Mouse (Mus musculus): ENCODE results near the gene 4933427D14Rik.

DNA sequence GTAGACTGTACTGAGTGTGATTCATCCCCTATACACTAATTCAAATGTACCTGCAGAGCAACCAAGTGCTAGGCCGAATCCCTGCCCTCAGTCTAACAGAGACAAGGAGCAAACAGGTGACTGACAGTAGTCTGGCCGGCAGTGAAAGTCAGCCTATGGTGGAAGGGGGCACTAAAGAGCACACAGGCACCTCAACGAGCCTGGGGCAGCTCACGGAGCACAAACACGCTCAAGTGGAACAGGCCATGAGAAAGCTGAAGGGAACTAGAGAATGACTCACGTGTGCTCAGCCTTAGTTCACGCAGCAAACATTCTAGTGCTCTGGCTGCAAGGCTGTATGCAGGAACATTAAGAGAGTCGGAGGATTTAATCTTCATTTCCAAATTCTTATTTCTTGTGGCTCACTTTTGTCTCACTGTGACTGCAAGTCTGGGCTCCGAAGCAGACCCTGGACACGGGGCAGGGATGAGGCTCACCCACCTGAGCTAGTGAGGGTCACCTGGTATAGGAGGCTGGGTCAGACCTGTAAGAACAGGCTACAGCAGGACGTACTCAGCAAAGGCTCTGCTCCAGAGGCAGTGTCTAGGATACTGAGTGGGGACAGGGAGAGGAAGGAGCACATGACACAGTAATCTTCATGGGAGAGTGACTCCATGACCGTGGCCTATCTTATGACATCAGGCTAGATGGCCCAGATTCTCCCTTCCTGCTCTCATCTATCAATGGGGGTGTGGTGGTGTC lies 54.0 kb downstream of the 4933427D14Rik start:
- TF ChIP-seq CTCF (IDR thresholded peaks at IDR 0.05; ENCODE audit: low read depth, low read length) (no peak), GATA1 (IDR thresholded peaks at IDR 0.05; ENCODE audit: borderline replicate concordance, low read length) (no peak)

All from G1E (cell line).